Mouse (Mus musculus): ENCODE results near the gene Nf1. TPM values are rescaled to one million over a fixed set of nuclear protein-coding genes. Genes with fewer than 3 reads are reported as not detected.

Gene Nf1
- total and polyA plus RNA-seq, 2 experiments from 2014 or later = 3.5 to 20.1 TPM

DNA sequence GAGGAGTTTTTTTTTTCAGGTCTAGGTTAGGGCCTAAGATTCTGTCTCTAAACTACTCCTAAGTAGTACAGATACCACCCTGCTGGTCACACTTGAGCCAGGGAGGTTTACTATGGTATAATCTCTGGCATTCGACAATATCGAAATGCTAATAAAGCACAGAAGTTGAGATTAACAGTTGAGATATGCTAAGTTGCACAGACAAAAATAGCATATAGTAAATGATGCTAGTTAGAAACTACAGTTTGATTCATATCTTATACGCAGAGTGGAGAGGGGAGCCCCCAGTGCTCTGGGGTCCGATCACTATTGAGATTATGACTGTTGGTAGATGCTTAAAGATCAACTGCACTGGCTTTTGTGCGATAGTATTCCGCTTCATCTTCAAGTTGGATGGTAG, 189.7 kb downstream of the Nf1 start:
- DNase-seq (ENCODE audit: low spot score) (no peak), ATAC-seq (ENCODE audit: insufficient read depth, low read depth) (no peak)
- Histone ChIP-seq H3K9me3 (replicated peaks; ENCODE audit: control insufficient read depth, low read length) (no peaks in the 10 kb centered on the region), H3K9ac (replicated peaks; ENCODE audit: low read depth, low read length) (no peak overlapping the region), H3K4me2 (ENCODE audit: low read depth, low read length) (no peak overlapping the region), H3K4me3 (ENCODE audit: low read depth, low read length) (no peak overlapping the region), H3K27ac (ENCODE audit: low read depth) (no peak overlapping the region), H3K4me1 (ENCODE audit: control insufficient read depth, insufficient read depth) (peaks cover 21% of the 10 kb centered on the region), H3K27me3 (ENCODE audit: control insufficient read depth, insufficient read depth, low read length) (no peaks in the 10 kb centered on the region), H3K36me3 (replicated peaks; ENCODE audit: control insufficient read depth, insufficient read depth, low read length) (peaks cover 9% of the 10 kb centered on the region; the same call in 1 of the 2 replicates)
- WGBS = 91% methylated on average over 6 of the region's 6 CpGs
- TF ChIP-seq EP300 (IDR thresholded peaks at IDR 0.05; ENCODE audit: low read depth) (no peak), CTCF (IDR thresholded peaks at IDR 0.05; ENCODE audit: low read depth) (no peak)

DNA sequence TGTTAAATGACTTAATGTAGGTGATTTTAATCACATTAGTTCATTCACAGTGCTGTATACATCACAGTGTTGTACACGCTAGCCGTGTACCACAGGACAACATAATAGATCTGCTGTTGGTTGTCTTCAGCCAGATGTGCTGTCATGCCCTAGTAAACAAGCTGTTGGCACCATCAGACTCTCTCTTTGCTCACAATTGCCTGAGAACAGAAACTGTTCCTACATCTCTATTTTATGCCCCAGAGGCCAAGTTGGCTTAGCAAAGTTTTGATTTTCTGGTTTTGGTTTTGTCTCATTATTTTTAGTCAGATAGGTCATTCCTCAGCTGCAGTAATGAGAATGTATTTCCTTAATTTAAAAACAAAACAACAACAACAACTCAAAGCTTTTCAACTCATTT, 190.2 kb downstream of the Nf1 start:
- no peak overlapping the region for H3K4me3 ChIP-seq (ENCODE audit: low read depth, low read length)
- DNase-seq (ENCODE audit: low spot score) = no peak
- H3K4me2 ChIP-seq (ENCODE audit: low read depth, low read length) = no peak overlapping the region
- no peaks in the 10 kb centered on the region for H3K9me3 ChIP-seq (replicated peaks; ENCODE audit: control insufficient read depth, low read length)
- TF ChIP-seq CTCF (IDR thresholded peaks at IDR 0.05; ENCODE audit: low read depth) = no peak
- no peak for TF ChIP-seq EP300 (IDR thresholded peaks at IDR 0.05; ENCODE audit: low read depth)
- H3K27ac ChIP-seq (ENCODE audit: low read depth) = no peak overlapping the region
- 91% methylated on average over 2 of the region's 2 CpGs for WGBS
- ATAC-seq (ENCODE audit: insufficient read depth, low read depth) = no peak
- H3K27me3 ChIP-seq (ENCODE audit: control insufficient read depth, insufficient read depth, low read length) = no peaks in the 10 kb centered on the region
- no peak overlapping the region for H3K9ac ChIP-seq (replicated peaks; ENCODE audit: low read depth, low read length)
- H3K36me3 ChIP-seq (replicated peaks; ENCODE audit: control insufficient read depth, insufficient read depth, low read length) = peaks cover 9% of the 10 kb centered on the region; the same call in 1 of the 2 replicates
- H3K4me1 ChIP-seq (ENCODE audit: control insufficient read depth, insufficient read depth) = peaks cover 23% of the 10 kb centered on the region

GRCm38 (mm10) chr11:79530333-79530761, 190.9 kb downstream of the Nf1 start, which contains the start of the genes Evi2 and Evi2a:
Gene Evi2, minus strand, starts transcription at chr11:79530589.
Gene Evi2a, minus strand, starts transcription at chr11:79530609.
- Histone ChIP-seq H3K9ac (replicated peaks; ENCODE audit: low read depth, low read length) (no peak within 1 kb of the TSS), H3K27me3 (ENCODE audit: control insufficient read depth, insufficient read depth, low read length) (no peaks in the 10 kb centered on the region), H3K4me1 (ENCODE audit: control insufficient read depth, insufficient read depth) (peaks cover 23% of the 10 kb centered on the region), H3K4me2 (ENCODE audit: low read depth, low read length) (no peak within 1 kb of the TSS), H3K36me3 (replicated peaks; ENCODE audit: control insufficient read depth, insufficient read depth, low read length) (peaks cover 9% of the 10 kb centered on the region; the same call in 1 of the 2 replicates), H3K27ac (ENCODE audit: low read depth) (no peak within 1 kb of the TSS), H3K9me3 (replicated peaks; ENCODE audit: control insufficient read depth, low read length) (no peaks in the 10 kb centered on the region), H3K4me3 (ENCODE audit: low read depth, low read length) (no peak within 1 kb of the TSS)
- peak; percentile 19 for DNase-seq (ENCODE audit: low spot score)
- no peak for TF ChIP-seq EP300 (IDR thresholded peaks at IDR 0.05; ENCODE audit: low read depth)
- TF ChIP-seq CTCF (IDR thresholded peaks at IDR 0.05; ENCODE audit: low read depth) = no peak
- WGBS = 85% methylated on average over 7 of the region's 7 CpGs
- ATAC-seq (ENCODE audit: insufficient read depth, low read depth) = no peak

DNA sequence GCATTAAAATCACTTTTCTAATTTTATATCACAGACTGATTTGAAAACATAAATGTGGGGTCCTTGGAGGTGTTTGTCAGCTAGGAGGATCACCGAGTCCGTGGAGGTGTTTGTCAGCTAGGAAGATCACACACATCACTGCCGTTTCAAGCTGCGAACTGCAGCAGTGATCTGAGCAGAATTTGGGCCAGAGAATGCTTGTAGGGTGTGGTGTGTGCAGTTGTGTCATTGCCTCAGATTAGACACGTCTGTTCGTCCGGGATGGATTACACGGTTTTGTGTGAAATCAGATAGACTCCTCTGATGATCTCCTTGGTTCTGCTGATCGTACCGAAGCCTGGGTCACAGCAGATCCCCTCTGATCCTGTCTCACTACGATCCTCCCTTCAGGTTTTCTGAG, 191.3 kb downstream of the Nf1 start:
- Histone ChIP-seq H3K4me1 (ENCODE audit: control insufficient read depth, insufficient read depth) (peaks cover 23% of the 10 kb centered on the region), H3K4me2 (ENCODE audit: low read depth, low read length) (no peak overlapping the region), H3K4me3 (ENCODE audit: low read depth, low read length) (no peak overlapping the region), H3K27ac (ENCODE audit: low read depth) (no peak overlapping the region), H3K27me3 (ENCODE audit: control insufficient read depth, insufficient read depth, low read length) (no peaks in the 10 kb centered on the region), H3K9me3 (replicated peaks; ENCODE audit: control insufficient read depth, low read length) (no peaks in the 10 kb centered on the region), H3K9ac (replicated peaks; ENCODE audit: low read depth, low read length) (no peak overlapping the region), H3K36me3 (replicated peaks; ENCODE audit: control insufficient read depth, insufficient read depth, low read length) (peaks cover 9% of the 10 kb centered on the region; the same call in 1 of the 2 replicates)
- no peak for DNase-seq (ENCODE audit: low spot score)
- ATAC-seq (ENCODE audit: insufficient read depth, low read depth) = no peak
- TF ChIP-seq EP300 (IDR thresholded peaks at IDR 0.05; ENCODE audit: low read depth) = no peak
- TF ChIP-seq CTCF (IDR thresholded peaks at IDR 0.05; ENCODE audit: low read depth) = no peak
- 87% methylated on average over 11 of the region's 11 CpGs for WGBS

GRCm38 (mm10) chr11:79531485-79531884, 192.0 kb downstream of the Nf1 start:
- peaks cover 23% of the 10 kb centered on the region for H3K4me1 ChIP-seq (ENCODE audit: control insufficient read depth, insufficient read depth)
- TF ChIP-seq EP300 (IDR thresholded peaks at IDR 0.05; ENCODE audit: low read depth) (no peak), CTCF (IDR thresholded peaks at IDR 0.05; ENCODE audit: low read depth) (no peak)
- DNase-seq (ENCODE audit: low spot score) (no peak), ATAC-seq (ENCODE audit: insufficient read depth, low read depth) (no peak)
- peaks cover 14% of the 10 kb centered on the region; the same call in 1 of the 2 replicates for H3K36me3 ChIP-seq (replicated peaks; ENCODE audit: control insufficient read depth, insufficient read depth, low read length)
- no peaks in the 10 kb centered on the region for H3K9me3 ChIP-seq (replicated peaks; ENCODE audit: control insufficient read depth, low read length)
- no peak overlapping the region for H3K4me2 ChIP-seq (ENCODE audit: low read depth, low read length)
- no peaks in the 10 kb centered on the region for H3K27me3 ChIP-seq (ENCODE audit: control insufficient read depth, insufficient read depth, low read length)
- H3K4me3 ChIP-seq (ENCODE audit: low read depth, low read length) = no peak overlapping the region
- 90% methylated on average over 4 of the region's 4 CpGs for WGBS
- no peak overlapping the region for H3K9ac ChIP-seq (replicated peaks; ENCODE audit: low read depth, low read length)
- no peak overlapping the region for H3K27ac ChIP-seq (ENCODE audit: low read depth)

DNA sequence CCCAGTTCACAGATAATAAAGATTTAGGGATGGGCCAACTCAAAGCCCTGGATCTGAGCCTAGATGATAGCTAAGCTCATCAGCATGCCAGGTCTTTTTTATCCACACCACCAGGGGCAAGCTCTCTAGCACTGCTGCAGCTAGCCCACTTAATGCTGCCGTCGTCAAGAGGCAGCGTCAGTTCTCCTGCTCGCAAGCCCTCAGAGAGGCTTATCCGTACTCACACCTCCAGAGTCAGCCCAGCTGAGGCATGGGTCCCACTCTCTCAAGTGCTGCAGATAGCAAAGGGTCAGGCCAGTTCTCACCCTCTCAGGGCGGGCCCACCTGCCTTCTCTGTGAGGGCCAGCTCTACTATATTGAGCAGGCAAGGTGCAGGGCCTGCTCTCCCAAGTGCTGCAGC, 193.8 kb downstream of the Nf1 start:
- DNase-seq (ENCODE audit: low spot score) (peak; percentile 20), ATAC-seq (ENCODE audit: insufficient read depth, low read depth) (peak; percentile 69)
- Histone ChIP-seq H3K4me3 (ENCODE audit: low read depth, low read length) (no peak overlapping the region), H3K27me3 (ENCODE audit: control insufficient read depth, insufficient read depth, low read length) (no peaks in the 10 kb centered on the region), H3K9me3 (replicated peaks; ENCODE audit: control insufficient read depth, low read length) (no peaks in the 10 kb centered on the region), H3K4me2 (ENCODE audit: low read depth, low read length) (no peak overlapping the region), H3K4me1 (ENCODE audit: control insufficient read depth, insufficient read depth) (peaks cover 13% of the 10 kb centered on the region), H3K9ac (replicated peaks; ENCODE audit: low read depth, low read length) (no peak overlapping the region), H3K27ac (ENCODE audit: low read depth) (no peak overlapping the region; the same call in 1 of the 2 replicates), H3K36me3 (replicated peaks; ENCODE audit: control insufficient read depth, insufficient read depth, low read length) (peaks cover 31% of the 10 kb centered on the region)
- 33% methylated on average over 6 of the region's 6 CpGs for WGBS
- TF ChIP-seq CTCF (IDR thresholded peaks at IDR 0.05; ENCODE audit: low read depth) = no peak; the same call in 1 of the 2 replicates
- TF ChIP-seq EP300 (IDR thresholded peaks at IDR 0.05; ENCODE audit: low read depth) = no peak

All from heart, postnatal 0 days (tissue).